Mouse (Mus musculus): ENCODE measurements at regions not wholly inside any gene's neighbourhood (a gene's known extent, or its start where the extent isn't known, plus 50 kb on each side); places are given as distances from the start of the nearest gene placed in this dataset.

DNA sequence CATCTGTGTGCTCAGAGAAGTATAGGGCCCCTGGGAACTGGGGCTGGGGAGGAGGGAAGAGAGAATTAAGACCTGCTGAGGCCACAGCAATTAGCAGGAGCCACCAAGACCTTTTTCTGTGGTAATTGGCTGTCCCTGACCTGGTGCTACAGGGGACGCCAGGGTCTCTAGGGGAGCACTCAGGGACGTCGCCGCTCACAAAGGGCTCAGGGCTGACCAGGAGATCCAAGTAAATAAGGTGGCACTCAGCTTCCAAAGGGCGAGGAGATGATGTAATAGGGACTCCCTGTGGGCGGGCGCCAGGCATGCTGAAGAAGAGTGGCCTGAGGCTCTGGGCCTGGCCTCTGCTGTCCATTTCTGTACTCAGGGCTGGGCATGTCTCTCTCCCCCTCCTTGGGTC, 363.2 kb upstream of the 3110018I06Rik start:
- no peak for ATAC-seq (replicated peaks; ENCODE audit: insufficient number of reproducible peaks, low FRiP score, low TSS enrichment)
- H3K9ac ChIP-seq (ENCODE audit: low read depth, low read length) = no peak overlapping the region
- H3K36me3 ChIP-seq (ENCODE audit: control insufficient read depth, insufficient read depth, low read length) = no peaks in the 10 kb centered on the region
- H3K4me2 ChIP-seq = no peak overlapping the region
- H3K4me3 ChIP-seq (ENCODE audit: low read depth, low read length) = no peak overlapping the region
- H3K27me3 ChIP-seq (ENCODE audit: control insufficient read depth, insufficient read depth, low read length) = no peaks in the 10 kb centered on the region
- no peaks in the 10 kb centered on the region for H3K9me3 ChIP-seq (replicated peaks; ENCODE audit: control insufficient read depth, low read length)
- H3K4me1 ChIP-seq (ENCODE audit: control insufficient read depth, insufficient read depth, low read length) = no peaks in the 10 kb centered on the region
- WGBS (ENCODE audit: insufficient replicate concordance) = 60% methylated on average over 7 of the region's 7 CpGs
- H3K27ac ChIP-seq (ENCODE audit: low read depth, low read length) = no peak overlapping the region

DNA sequence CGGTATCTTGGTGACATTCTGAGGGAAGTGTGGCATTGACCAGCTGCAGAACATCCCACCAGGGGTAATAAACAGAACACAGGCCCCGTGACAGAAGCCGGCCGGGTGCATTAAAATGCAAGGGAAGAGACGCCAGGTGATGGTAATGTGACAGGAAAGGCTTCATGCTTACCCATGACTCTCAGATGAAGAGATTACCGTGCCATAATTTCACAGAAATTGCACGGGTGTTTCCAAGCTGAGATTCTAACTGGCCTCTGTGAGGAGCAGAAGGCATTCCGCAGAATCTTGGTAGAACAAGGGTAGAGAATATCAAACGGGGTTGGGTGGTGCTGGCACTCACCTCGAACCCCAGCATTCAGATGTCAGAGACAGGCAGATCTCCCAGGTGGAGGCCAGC, 362.4 kb upstream of the 3110018I06Rik start:
- H3K27ac ChIP-seq (ENCODE audit: low read depth, low read length) = no peak overlapping the region
- no peak overlapping the region for H3K9ac ChIP-seq (ENCODE audit: low read depth, low read length)
- no peaks in the 10 kb centered on the region for H3K4me1 ChIP-seq (ENCODE audit: control insufficient read depth, insufficient read depth, low read length)
- H3K36me3 ChIP-seq (ENCODE audit: control insufficient read depth, insufficient read depth, low read length) = no peaks in the 10 kb centered on the region
- ATAC-seq (replicated peaks; ENCODE audit: insufficient number of reproducible peaks, low FRiP score, low TSS enrichment) = no peak
- WGBS (ENCODE audit: insufficient replicate concordance) = 80% methylated on average over 10 of the region's 10 CpGs
- no peaks in the 10 kb centered on the region for H3K27me3 ChIP-seq (ENCODE audit: control insufficient read depth, insufficient read depth, low read length)
- no peak overlapping the region for H3K4me2 ChIP-seq
- H3K9me3 ChIP-seq (replicated peaks; ENCODE audit: control insufficient read depth, low read length) = no peaks in the 10 kb centered on the region
- no peak overlapping the region for H3K4me3 ChIP-seq (ENCODE audit: low read depth, low read length)

DNA sequence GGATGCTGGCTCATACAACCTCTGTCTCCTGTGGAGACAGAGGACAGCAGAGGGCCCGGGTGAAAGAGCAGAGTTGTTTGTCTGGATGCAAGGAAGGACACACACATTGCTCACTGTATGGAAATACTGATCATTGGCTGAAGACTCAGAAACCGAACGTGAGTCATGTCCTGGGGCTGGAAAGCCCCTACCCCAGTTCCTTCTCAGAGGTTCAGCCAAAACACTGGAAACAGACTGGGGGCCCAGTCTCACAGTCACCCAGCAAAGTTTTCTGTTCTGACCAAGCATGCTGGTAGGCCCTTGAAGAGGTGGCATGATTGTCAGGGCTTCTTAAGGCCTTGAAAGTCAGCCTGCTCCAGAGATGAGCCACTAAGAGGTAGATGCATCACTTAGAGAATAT, 360.8 kb upstream of the 3110018I06Rik start:
- Histone ChIP-seq H3K9ac (ENCODE audit: low read depth, low read length) (no peak overlapping the region), H3K9me3 (replicated peaks; ENCODE audit: control insufficient read depth, low read length) (no peaks in the 10 kb centered on the region), H3K27ac (ENCODE audit: low read depth, low read length) (no peak overlapping the region), H3K4me3 (ENCODE audit: low read depth, low read length) (no peak overlapping the region), H3K4me2 (no peak overlapping the region), H3K4me1 (ENCODE audit: control insufficient read depth, insufficient read depth, low read length) (0 out of 2 replicates have a peak, but pooled peaks cover 2% of the 10 kb centered on the region), H3K36me3 (ENCODE audit: control insufficient read depth, insufficient read depth, low read length) (no peaks in the 10 kb centered on the region), H3K27me3 (ENCODE audit: control insufficient read depth, insufficient read depth, low read length) (no peaks in the 10 kb centered on the region)
- ATAC-seq (replicated peaks; ENCODE audit: insufficient number of reproducible peaks, low FRiP score, low TSS enrichment) = no peak
- WGBS (ENCODE audit: insufficient replicate concordance) = 69% methylated on average over 3 of the region's 3 CpGs

DNA sequence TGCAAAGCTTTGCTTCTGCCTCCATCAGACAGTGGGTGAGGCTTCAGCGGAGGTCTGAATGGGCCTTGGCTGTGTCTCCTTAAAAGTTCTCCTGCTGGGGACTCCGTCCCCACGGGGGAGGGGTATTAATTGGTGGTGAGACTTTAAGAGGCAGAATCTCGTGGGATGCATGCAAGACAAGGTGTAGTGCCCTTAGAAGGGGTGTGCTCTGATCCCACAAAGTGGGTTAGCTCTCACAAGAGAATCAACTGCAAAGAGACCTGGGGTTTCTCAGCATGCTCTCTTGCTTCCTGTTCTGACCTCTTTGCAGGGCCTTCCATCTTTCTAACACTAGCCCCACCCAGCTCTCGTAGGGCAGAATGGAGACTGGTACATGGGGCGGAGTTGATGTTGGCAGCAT, 359.2 kb upstream of the 3110018I06Rik start:
- Histone ChIP-seq H3K4me1 (ENCODE audit: control insufficient read depth, insufficient read depth, low read length) (0 out of 2 replicates have a peak, but pooled peaks cover 2% of the 10 kb centered on the region), H3K4me2 (no peak overlapping the region), H3K27me3 (ENCODE audit: control insufficient read depth, insufficient read depth, low read length) (no peaks in the 10 kb centered on the region), H3K36me3 (ENCODE audit: control insufficient read depth, insufficient read depth, low read length) (no peaks in the 10 kb centered on the region), H3K9me3 (replicated peaks; ENCODE audit: control insufficient read depth, low read length) (no peaks in the 10 kb centered on the region), H3K4me3 (ENCODE audit: low read depth, low read length) (no peak overlapping the region), H3K9ac (ENCODE audit: low read depth, low read length) (no peak overlapping the region), H3K27ac (ENCODE audit: low read depth, low read length) (no peak overlapping the region)
- WGBS (ENCODE audit: insufficient replicate concordance) = 63% methylated on average over 6 of the region's 6 CpGs
- no peak for ATAC-seq (replicated peaks; ENCODE audit: insufficient number of reproducible peaks, low FRiP score, low TSS enrichment)

DNA sequence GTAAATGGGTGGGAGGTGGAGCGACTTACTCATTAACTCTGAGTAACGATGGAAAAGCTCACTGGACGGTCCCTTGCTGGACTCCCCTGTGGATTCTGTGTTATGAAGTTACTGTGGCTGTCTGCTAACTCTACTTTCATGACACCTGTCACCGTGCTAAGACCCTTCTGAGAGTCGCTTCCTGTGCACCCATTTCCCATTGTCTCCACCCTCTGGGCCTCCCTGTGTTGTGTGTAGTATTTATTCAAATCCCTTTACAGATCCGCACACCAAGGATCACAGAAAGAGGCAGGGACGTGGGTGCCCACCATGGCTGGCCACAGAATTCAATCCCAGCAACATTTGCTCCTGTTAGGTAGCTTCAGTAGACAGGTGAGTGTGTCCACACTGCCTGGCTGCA, 357.1 kb upstream of the 3110018I06Rik start:
- no peak for ATAC-seq (replicated peaks; ENCODE audit: insufficient number of reproducible peaks, low FRiP score, low TSS enrichment)
- Histone ChIP-seq H3K4me1 (ENCODE audit: control insufficient read depth, insufficient read depth, low read length) (0 out of 2 replicates have a peak, but pooled peaks cover 2% of the 10 kb centered on the region), H3K9me3 (replicated peaks; ENCODE audit: control insufficient read depth, low read length) (no peaks in the 10 kb centered on the region), H3K27me3 (ENCODE audit: control insufficient read depth, insufficient read depth, low read length) (no peaks in the 10 kb centered on the region), H3K36me3 (ENCODE audit: control insufficient read depth, insufficient read depth, low read length) (no peaks in the 10 kb centered on the region), H3K4me2 (no peak overlapping the region), H3K4me3 (ENCODE audit: low read depth, low read length) (no peak overlapping the region), H3K9ac (ENCODE audit: low read depth, low read length) (no peak overlapping the region), H3K27ac (ENCODE audit: low read depth, low read length) (no peak overlapping the region)
- 74% methylated on average over 7 of the region's 7 CpGs for WGBS (ENCODE audit: insufficient replicate concordance)

DNA sequence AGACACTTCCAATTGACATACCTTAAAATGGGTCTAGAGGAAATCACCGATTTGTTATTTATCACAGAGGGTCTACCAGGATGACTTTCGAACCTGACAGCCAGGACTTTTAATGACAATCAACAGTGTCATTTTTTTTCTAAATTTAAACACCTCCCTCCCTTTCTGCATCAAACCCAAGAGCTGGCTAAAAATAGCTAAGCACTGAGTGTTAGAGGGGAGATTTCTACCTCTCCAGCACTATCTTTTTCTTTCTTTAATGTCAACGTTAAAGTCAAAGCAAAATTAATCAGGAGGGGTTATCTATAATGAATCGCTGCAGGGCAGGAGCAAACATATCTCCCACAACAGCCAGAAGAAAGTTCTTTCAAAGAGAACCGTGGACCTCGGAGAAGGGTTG, 356.6 kb upstream of the 3110018I06Rik start:
- no peak overlapping the region for H3K4me3 ChIP-seq (ENCODE audit: low read depth, low read length)
- H3K27me3 ChIP-seq (ENCODE audit: control insufficient read depth, insufficient read depth, low read length) = no peaks in the 10 kb centered on the region
- 0 out of 2 replicates have a peak, but pooled peaks cover 2% of the 10 kb centered on the region for H3K4me1 ChIP-seq (ENCODE audit: control insufficient read depth, insufficient read depth, low read length)
- WGBS (ENCODE audit: insufficient replicate concordance) = 36% methylated on average over 6 of the region's 6 CpGs
- H3K27ac ChIP-seq (ENCODE audit: low read depth, low read length) = no peak overlapping the region
- peak overlapping the region; percentile 9; the same call in 1 of the 2 replicates for H3K4me2 ChIP-seq
- no peaks in the 10 kb centered on the region for H3K9me3 ChIP-seq (replicated peaks; ENCODE audit: control insufficient read depth, low read length)
- H3K9ac ChIP-seq (ENCODE audit: low read depth, low read length) = no peak overlapping the region
- ATAC-seq (replicated peaks; ENCODE audit: insufficient number of reproducible peaks, low FRiP score, low TSS enrichment) = no peak
- no peaks in the 10 kb centered on the region for H3K36me3 ChIP-seq (ENCODE audit: control insufficient read depth, insufficient read depth, low read length)

DNA sequence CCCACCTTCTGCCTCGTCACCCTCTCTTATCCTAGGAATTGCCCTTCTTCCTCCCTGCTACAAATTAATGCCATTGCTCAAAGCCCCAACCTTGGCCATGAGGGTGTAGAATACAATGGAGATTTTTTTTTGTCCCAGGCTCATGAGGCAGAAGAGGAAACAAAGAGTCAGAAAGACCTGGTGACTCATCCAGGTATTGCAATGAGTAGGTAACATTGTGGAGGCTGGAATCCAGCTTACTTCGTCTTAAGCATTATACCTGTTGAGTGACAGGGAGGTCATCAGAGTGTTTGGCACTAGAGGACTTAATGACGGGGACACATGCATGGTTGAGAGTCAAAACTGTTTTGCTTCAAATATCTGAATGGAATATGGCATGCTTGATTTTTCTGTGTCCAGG, 355.9 kb upstream of the 3110018I06Rik start:
- WGBS (ENCODE audit: insufficient replicate concordance) = 58% methylated on average over 3 of the region's 3 CpGs
- no peak for ATAC-seq (replicated peaks; ENCODE audit: insufficient number of reproducible peaks, low FRiP score, low TSS enrichment)
- Histone ChIP-seq H3K27me3 (ENCODE audit: control insufficient read depth, insufficient read depth, low read length) (no peaks in the 10 kb centered on the region), H3K27ac (ENCODE audit: low read depth, low read length) (no peak overlapping the region), H3K4me2 (no peak overlapping the region), H3K9ac (ENCODE audit: low read depth, low read length) (no peak overlapping the region), H3K36me3 (ENCODE audit: control insufficient read depth, insufficient read depth, low read length) (no peaks in the 10 kb centered on the region), H3K4me3 (ENCODE audit: low read depth, low read length) (no peak overlapping the region), H3K4me1 (ENCODE audit: control insufficient read depth, insufficient read depth, low read length) (0 out of 2 replicates have a peak, but pooled peaks cover 2% of the 10 kb centered on the region), H3K9me3 (replicated peaks; ENCODE audit: control insufficient read depth, low read length) (no peaks in the 10 kb centered on the region)

DNA sequence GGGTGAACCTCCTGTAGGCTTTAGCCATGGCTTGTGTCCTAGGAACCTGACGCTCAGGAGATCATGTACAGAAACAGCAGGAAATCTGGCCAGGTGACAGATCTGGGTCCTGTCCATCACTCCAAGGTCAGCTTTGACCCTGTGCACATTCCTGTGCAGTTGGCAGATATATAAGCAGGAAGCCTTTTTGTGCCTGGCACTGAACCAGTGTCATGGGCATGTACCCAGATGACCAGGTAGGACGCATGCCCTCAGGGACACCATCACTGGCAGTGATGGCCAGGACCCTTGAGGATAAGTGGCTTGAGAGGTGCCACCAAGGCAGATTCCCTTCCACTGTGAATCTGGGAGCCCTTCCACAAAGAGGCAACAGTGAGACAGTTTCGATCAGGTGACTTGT, 354.1 kb upstream of the 3110018I06Rik start:
- Histone ChIP-seq H3K9ac (ENCODE audit: low read depth, low read length) (no peak overlapping the region), H3K4me2 (no peak overlapping the region), H3K4me3 (ENCODE audit: low read depth, low read length) (no peak overlapping the region), H3K9me3 (replicated peaks; ENCODE audit: control insufficient read depth, low read length) (no peaks in the 10 kb centered on the region), H3K27me3 (ENCODE audit: control insufficient read depth, insufficient read depth, low read length) (no peaks in the 10 kb centered on the region), H3K4me1 (ENCODE audit: control insufficient read depth, insufficient read depth, low read length) (0 out of 2 replicates have a peak, but pooled peaks cover 2% of the 10 kb centered on the region), H3K36me3 (ENCODE audit: control insufficient read depth, insufficient read depth, low read length) (no peaks in the 10 kb centered on the region), H3K27ac (ENCODE audit: low read depth, low read length) (no peak overlapping the region)
- WGBS (ENCODE audit: insufficient replicate concordance) = 82% methylated on average over 3 of the region's 3 CpGs
- no peak for ATAC-seq (replicated peaks; ENCODE audit: insufficient number of reproducible peaks, low FRiP score, low TSS enrichment)

DNA sequence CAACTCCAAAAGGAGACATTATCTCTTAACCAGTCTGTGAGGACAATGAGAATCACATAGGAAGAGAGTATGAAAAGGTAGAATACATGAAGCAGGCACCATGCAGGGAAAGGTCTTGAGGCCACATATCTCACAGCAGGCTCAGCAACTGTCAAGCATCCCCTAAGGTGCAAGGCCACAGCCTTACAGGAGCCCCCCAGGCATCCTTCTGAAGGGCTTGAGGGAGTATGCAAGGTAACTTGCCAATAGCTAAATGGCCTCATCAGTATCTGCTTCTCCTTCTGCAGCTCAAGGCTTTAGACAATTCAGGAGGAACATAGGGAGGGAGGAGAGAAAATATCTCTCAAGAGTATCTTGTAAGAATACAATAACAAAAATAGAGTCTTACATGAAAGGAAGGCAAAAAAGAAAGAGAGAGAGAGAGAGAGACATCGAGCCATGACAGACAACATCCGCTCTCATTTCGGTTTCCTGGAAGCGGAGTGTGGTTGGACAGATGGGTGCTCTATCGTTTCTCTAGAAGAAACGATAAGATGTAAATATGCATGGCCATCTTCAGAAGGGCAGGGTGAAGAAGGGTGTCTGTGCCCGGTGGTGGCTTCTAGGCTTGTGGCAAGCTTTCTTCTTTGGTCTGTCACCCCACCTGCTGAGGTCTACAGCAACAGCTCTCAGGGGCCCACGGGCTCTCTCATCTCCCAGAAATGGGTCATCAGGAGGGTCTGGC, 349.6 kb upstream of the 3110018I06Rik start:
- no peak overlapping the region for H3K4me3 ChIP-seq (ENCODE audit: low read depth, low read length)
- no peak overlapping the region for H3K9ac ChIP-seq (ENCODE audit: low read depth, low read length)
- H3K4me1 ChIP-seq (ENCODE audit: control insufficient read depth, insufficient read depth, low read length) = no peaks in the 10 kb centered on the region
- no peaks in the 10 kb centered on the region for H3K9me3 ChIP-seq (replicated peaks; ENCODE audit: control insufficient read depth, low read length)
- no peak for ATAC-seq (replicated peaks; ENCODE audit: insufficient number of reproducible peaks, low FRiP score, low TSS enrichment)
- H3K27me3 ChIP-seq (ENCODE audit: control insufficient read depth, insufficient read depth, low read length) = no peaks in the 10 kb centered on the region
- H3K36me3 ChIP-seq (ENCODE audit: control insufficient read depth, insufficient read depth, low read length) = no peaks in the 10 kb centered on the region
- WGBS (ENCODE audit: insufficient replicate concordance) = 94% methylated on average over 8 of the region's 8 CpGs
- H3K27ac ChIP-seq (ENCODE audit: low read depth, low read length) = no peak overlapping the region
- no peak overlapping the region for H3K4me2 ChIP-seq
